Mouse (Mus musculus) neural tube, embryonic 11.5 days (tissue): ENCODE results near the gene Slc18a2. TPM values are rescaled to one million over a fixed set of nuclear protein-coding genes. Genes with fewer than 3 reads are reported as not detected.

Source experiments
- ATAC-seq: fragments of 200-750 bp; cut with Nextera tagmentation; 2 replicates; pipeline ENCODE4 v1.8.0; 2017; ENCODE audit warnings: moderate number of reproducible peaks, mild to moderate bottlenecking, moderate TSS enrichment, moderate library complexity; ENCODE audit not compliant: insufficient read depth, low FRiP score, low TSS enrichment
- DNase-seq: peaks from one replicate; pipeline ENCODE4 v3.0.0-alpha.2; 2015; ENCODE audit warnings: low spot score
- H3K27ac ChIP-seq: fragments of 300-500 bp; sonication (generic); 2 replicates; pipeline ENCODE4 v1.5.1; 2014; ENCODE audit warnings: low read depth, mild to moderate bottlenecking, low read length
- H3K27me3 ChIP-seq: fragments of 300-500 bp; sonication (generic); 2 replicates; pipeline ENCODE4 v1.6.1; 2014; ENCODE audit warnings: mild to moderate bottlenecking, low read length, mixed read lengths; ENCODE audit not compliant: control insufficient read depth, insufficient read depth
- H3K36me3 ChIP-seq: fragments of 300-500 bp; sonication (generic); 2 replicates; pipeline ENCODE4 v1.6.1; 2014; ENCODE audit warnings: mild to moderate bottlenecking, low read length, moderate library complexity, mixed read lengths; ENCODE audit not compliant: control insufficient read depth, insufficient read depth
- H3K4me1 ChIP-seq: fragments of 300-500 bp; sonication (generic); 2 replicates; pipeline ENCODE4 v1.6.1; 2014; ENCODE audit warnings: low read length, mixed read lengths; ENCODE audit not compliant: control insufficient read depth, insufficient read depth
- H3K4me2 ChIP-seq: fragments of 300-500 bp; sonication (generic); 2 replicates; pipeline ENCODE4 v1.6.1; 2014; ENCODE audit warnings: low read depth, mild to moderate bottlenecking, moderate library complexity
- H3K4me3 ChIP-seq: fragments of 300-500 bp; sonication (generic); 2 replicates; pipeline ENCODE4 v1.5.1; 2014; ENCODE audit warnings: low read depth, low read length
- H3K9ac ChIP-seq: fragments of 300-500 bp; sonication (generic); 2 replicates; pipeline ENCODE4 v1.6.1; 2014; ENCODE audit warnings: mild to moderate bottlenecking, low read length
- H3K9me3 ChIP-seq: fragments of 300-500 bp; sonication (generic); 2 replicates; pipeline ENCODE4 v1.6.1; 2016; ENCODE audit warnings: low read length; ENCODE audit not compliant: control insufficient read depth
- WGBS: fragments of 180-500 bp; shearing (Covaris S2); extraction: QIAGEN DNeasy Blood & Tissue Kit; methylation state at CpG from one replicate; pipeline ENCODE4 v1.1.7; 2014; 5-methylcytosine and 5-hydroxymethylcytosine counted together
- polyA plus RNA-seq: library from polyadenylated mRNA; unstranded; fragments of >200 nt; fragmentation: Nextera tagmentation; extraction: Ambion mirVana; gene quantifications from 2 replicates; pipeline ENCODE4 v1.2.1, GENCODE M21; 2014

Slc18a2 gene
- polyA plus RNA-seq, 1 experiment from 2014 or later: 14.9 TPM

GRCm38 (mm10) chr19:59239124-59239817 lies 21.4 kb upstream of the Slc18a2 start:
- Histone ChIP-seq H3K36me3 (no peaks in the 10 kb centered on the region), H3K4me2 (no peak overlapping the region), H3K27ac (no peak overlapping the region), H3K9me3 (no peaks in the 10 kb centered on the region), H3K4me3 (no peak overlapping the region), H3K27me3 (no peaks in the 10 kb centered on the region), H3K4me1 (no peaks in the 10 kb centered on the region), H3K9ac (no peak overlapping the region)
- ATAC-seq (no peak), DNase-seq (peak; percentile 88)
- 31% methylated on average over 17 of the region's 17 CpGs for WGBS

- Histone ChIP-seq H3K4me3 (no peak overlapping the region), H3K27ac (no peak overlapping the region), H3K9ac (no peak overlapping the region), H3K27me3 (no peaks in the 10 kb centered on the region), H3K4me2 (no peak overlapping the region), H3K36me3 (no peaks in the 10 kb centered on the region), H3K9me3 (no peaks in the 10 kb centered on the region), H3K4me1 (no peaks in the 10 kb centered on the region)
- WGBS: 88% methylated on average over 4 of the region's 4 CpGs
- DNase-seq: no peak
- no peak for ATAC-seq
Measured at GRCm38 (mm10) chr19:59241987-59242386, 18.7 kb upstream of the Slc18a2 start.

DNA sequence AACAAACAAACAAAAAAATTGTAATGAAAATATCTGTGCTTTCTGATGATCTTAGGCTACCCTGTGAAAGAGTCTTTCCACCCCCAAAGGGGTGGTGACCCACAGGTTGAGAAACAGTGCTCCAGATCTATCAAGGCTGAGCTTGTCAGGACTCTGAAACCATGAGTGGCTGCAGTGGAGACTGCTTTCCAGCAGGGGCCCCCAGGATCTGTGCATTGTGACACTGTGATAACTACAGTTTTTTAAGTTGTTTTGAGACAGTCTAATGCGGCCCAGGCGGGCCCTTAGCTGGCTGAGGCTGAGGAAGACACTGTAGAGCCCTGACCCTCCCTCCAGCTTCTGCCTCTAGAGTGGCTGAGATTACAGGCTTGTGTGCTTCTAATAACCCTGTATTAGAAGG lies 17.6 kb upstream of the Slc18a2 start:
- no peak overlapping the region for H3K9ac ChIP-seq
- DNase-seq (no peak), ATAC-seq (no peak)
- no peaks in the 10 kb centered on the region for H3K4me1 ChIP-seq
- no peaks in the 10 kb centered on the region for H3K9me3 ChIP-seq
- H3K4me2 ChIP-seq: no peak overlapping the region
- no peaks in the 10 kb centered on the region for H3K27me3 ChIP-seq
- WGBS: 74% methylated on average over 2 of the region's 2 CpGs
- no peaks in the 10 kb centered on the region for H3K36me3 ChIP-seq
- H3K27ac ChIP-seq: no peak overlapping the region
- no peak overlapping the region for H3K4me3 ChIP-seq

- WGBS: 87% methylated on average over 4 of the region's 4 CpGs
- Histone ChIP-seq H3K4me2 (no peak overlapping the region), H3K4me3 (no peak overlapping the region), H3K27me3 (no peaks in the 10 kb centered on the region), H3K36me3 (no peaks in the 10 kb centered on the region), H3K9ac (no peak overlapping the region), H3K27ac (no peak overlapping the region), H3K4me1 (no peaks in the 10 kb centered on the region), H3K9me3 (no peaks in the 10 kb centered on the region)
- ATAC-seq (no peak), DNase-seq (no peak)
Measured at GRCm38 (mm10) chr19:59248144-59248543, 12.6 kb upstream of the Slc18a2 start.

- WGBS: 81% methylated on average over 11 of the region's 11 CpGs
- ATAC-seq: no peak
- H3K36me3 ChIP-seq: no peaks in the 10 kb centered on the region
- no peak for DNase-seq
- H3K4me1 ChIP-seq: no peaks in the 10 kb centered on the region
- H3K4me3 ChIP-seq: no peak overlapping the region
- no peaks in the 10 kb centered on the region for H3K9me3 ChIP-seq
- no peaks in the 10 kb centered on the region for H3K27me3 ChIP-seq
- H3K9ac ChIP-seq: no peak overlapping the region
- no peak overlapping the region for H3K4me2 ChIP-seq
- no peak overlapping the region for H3K27ac ChIP-seq
Measured at GRCm38 (mm10) chr19:59248553-59249286, 12.0 kb upstream of the Slc18a2 start.

- DNase-seq (no peak), ATAC-seq (no peak)
- Histone ChIP-seq H3K4me1 (no peaks in the 10 kb centered on the region), H3K4me3 (no peak overlapping the region), H3K36me3 (no peaks in the 10 kb centered on the region), H3K27me3 (no peaks in the 10 kb centered on the region), H3K9ac (no peak overlapping the region), H3K9me3 (no peaks in the 10 kb centered on the region), H3K27ac (no peak overlapping the region), H3K4me2 (no peak overlapping the region)
- 75% methylated on average over 2 of the region's 2 CpGs for WGBS
Measured at GRCm38 (mm10) chr19:59252651-59253050, 8.0 kb upstream of the Slc18a2 start.

GRCm38 (mm10) chr19:59259633-59260032 lies 1.1 kb upstream of the Slc18a2 start:
- peaks cover 7% of the 10 kb centered on the region for H3K27me3 ChIP-seq
- no peaks in the 10 kb centered on the region for H3K9me3 ChIP-seq
- H3K4me1 ChIP-seq: peaks cover 10% of the 10 kb centered on the region
- 36% methylated on average over 5 of the region's 5 CpGs for WGBS
- H3K9ac ChIP-seq: no peak overlapping the region
- H3K36me3 ChIP-seq: no peaks in the 10 kb centered on the region
- DNase-seq (no peak), ATAC-seq (no peak)
- no peak overlapping the region for H3K27ac ChIP-seq
- H3K4me3 ChIP-seq: no peak overlapping the region
- H3K4me2 ChIP-seq: no peak overlapping the region

- Histone ChIP-seq H3K9me3 (no peaks in the 10 kb centered on the region), H3K4me2 (peak overlapping the region; percentile 78), H3K27me3 (peaks cover 7% of the 10 kb centered on the region), H3K4me3 (peak overlapping the region; percentile 41; the same call in 1 of the 2 replicates), H3K36me3 (no peaks in the 10 kb centered on the region), H3K4me1 (peaks cover 13% of the 10 kb centered on the region), H3K9ac (no peak overlapping the region; the same call in 1 of the 2 replicates), H3K27ac (no peak overlapping the region)
- WGBS: 52% methylated on average over 7 of the region's 7 CpGs
- ATAC-seq (no peak), DNase-seq (no peak)
Measured at GRCm38 (mm10) chr19:59261604-59262003, 908 bp downstream of the Slc18a2 start.

- H3K4me1 ChIP-seq: peaks cover 13% of the 10 kb centered on the region
- H3K4me2 ChIP-seq: no peak overlapping the region
- no peaks in the 10 kb centered on the region for H3K36me3 ChIP-seq
- no peak for ATAC-seq
- no peak overlapping the region for H3K27ac ChIP-seq
- peaks cover 7% of the 10 kb centered on the region for H3K27me3 ChIP-seq
- DNase-seq: no peak
- 87% methylated on average over 9 of the region's 9 CpGs for WGBS
- no peaks in the 10 kb centered on the region for H3K9me3 ChIP-seq
- H3K9ac ChIP-seq: no peak overlapping the region
- no peak overlapping the region for H3K4me3 ChIP-seq
Measured at GRCm38 (mm10) chr19:59263171-59263570, 2.5 kb downstream of the Slc18a2 start.
